Mouse (Mus musculus) CH12.LX (cell line): ENCODE measurements around the gene Gm45837. TPM values are rescaled to one million over a fixed set of nuclear protein-coding genes. Genes with fewer than 3 reads are reported as not detected.
A peak's percentile ranks its signal among the peaks of the same experiment; 100 is the strongest.

Experiments
- DNase-seq: peaks from one replicate; pipeline ENCODE4 v3.0.0-alpha.2; 2013; ENCODE audit errors: extremely low read depth
- H3K27ac ChIP-seq: 2 replicates; pipeline ENCODE4 v1.5.1; 2012; ENCODE audit warnings: low read depth, mild to moderate bottlenecking, control low read depth, moderate library complexity; ENCODE audit not compliant: insufficient read depth
- H3K27me3 ChIP-seq: replicated peaks from 2 replicates; pipeline ENCODE3; 2012; ENCODE audit warnings: inconsistent platforms
- H3K36me3 ChIP-seq, 2 experiments: replicated peaks in 1 of 2; 2 replicates each; pipeline versions ENCODE3 to v1.6.1; 2012; ENCODE audit warnings: inconsistent platforms in 1 of 2, low read length in 1 of 2, mild to moderate bottlenecking in 1 of 2, mixed read lengths in 1 of 2, moderate library complexity in 1 of 2; ENCODE audit not compliant: control insufficient read depth in 1 of 2, insufficient read depth in 1 of 2
- H3K4me1 ChIP-seq, 2 experiments: 2 replicates each; pipeline ENCODE4 v1.6.1; 2012; ENCODE audit warnings: inconsistent platforms in 1 of 2, moderate library complexity in 1 of 2; ENCODE audit not compliant: insufficient read depth in 2 of 2, control insufficient read depth in 1 of 2
- H3K4me2 ChIP-seq: 2 replicates; pipeline ENCODE4 v1.6.1; 2012; ENCODE audit warnings: low read depth, mild to moderate bottlenecking, control low read depth; ENCODE audit not compliant: poor library complexity, insufficient read depth, severe bottlenecking
- H3K4me3 ChIP-seq, 3 experiments: fragments of 150-350 bp in 1 of 3; sonication (generic) in 1 of 3; replicated peaks in 1 of 3; 2 replicates each; pipeline versions ENCODE3 to v1.5.1; 2011 to 2012; ENCODE audit warnings: low read depth in 2 of 3, low read length in 2 of 3, mild to moderate bottlenecking in 2 of 3, moderate library complexity in 2 of 3, control low read depth in 1 of 3, improper control_type of control experiment in 1 of 3, inconsistent platforms in 1 of 3, mixed read lengths in 1 of 3; ENCODE audit not compliant: poor library complexity in 1 of 3
- H3K79me2 ChIP-seq: replicated peaks from 2 replicates; pipeline ENCODE4 v1.6.1; 2012; ENCODE audit warnings: mild to moderate bottlenecking, moderate library complexity; ENCODE audit not compliant: control insufficient read depth, poor library complexity, insufficient read depth, severe bottlenecking; ENCODE audit errors: extremely low read depth
- H3K9ac ChIP-seq: 2 replicates; pipeline ENCODE4 v1.6.1; 2012; ENCODE audit warnings: low read depth, mild to moderate bottlenecking, control low read depth, moderate library complexity; ENCODE audit not compliant: insufficient read depth
- H3K9me3 ChIP-seq: replicated peaks from 2 replicates; pipeline ENCODE3; 2012; ENCODE audit warnings: low read length, inconsistent platforms, mixed read lengths
- BHLHE40 ChIP-seq: IDR thresholded peaks from 2 replicates; pipeline ENCODE4 v1.6.1; 2011; ENCODE audit warnings: mild to moderate bottlenecking, low read depth, low read length, improper control_type of control experiment
- CHD2 ChIP-seq: IDR thresholded peaks from 2 replicates; pipeline ENCODE4 v1.6.1; 2011; ENCODE audit warnings: low read length, improper control_type of control experiment
- CTCF ChIP-seq, 2 experiments: IDR thresholded peaks in 1 of 2; conservative IDR thresholded peaks in 1 of 2; 2 replicates each; pipeline ENCODE4 v1.5.1; 2011 to 2012; ENCODE audit warnings: low read depth in 2 of 2, low read length in 2 of 2, improper control_type of control experiment in 1 of 2, inconsistent platforms in 1 of 2, mild to moderate bottlenecking in 1 of 2, moderate library complexity in 1 of 2
- EP300 ChIP-seq: IDR thresholded peaks from 2 replicates; pipeline ENCODE4 v1.6.1; 2011; ENCODE audit warnings: low read length, improper control_type of control experiment
- ETS1 ChIP-seq: conservative IDR thresholded peaks from 2 replicates; pipeline ENCODE4 v1.6.1; 2012; ENCODE audit warnings: low read depth, mild to moderate bottlenecking, inconsistent platforms, low read length, improper control_type of control experiment, moderate library complexity
- HCFC1 ChIP-seq: IDR thresholded peaks from 2 replicates; pipeline ENCODE4 v1.6.1; 2012; ENCODE audit warnings: low read depth, mild to moderate bottlenecking, inconsistent platforms, low read length, improper control_type of control experiment
- IRF4 ChIP-seq: IDR thresholded peaks from 2 replicates; pipeline ENCODE4 v1.6.1; 2014; ENCODE audit warnings: low read depth, mild to moderate bottlenecking, inconsistent platforms, low read length, improper control_type of control experiment
- JUN ChIP-seq: IDR thresholded peaks from 2 replicates; pipeline ENCODE4 v1.6.1; 2011; ENCODE audit warnings: low read depth, mild to moderate bottlenecking, low read length, improper control_type of control experiment, moderate library complexity; ENCODE audit not compliant: insufficient read depth
- JUND ChIP-seq: conservative IDR thresholded peaks from 2 replicates; pipeline ENCODE4 v1.6.1; 2011; ENCODE audit warnings: low read depth, low read length, improper control_type of control experiment
- KAT2A ChIP-seq: IDR thresholded peaks from 2 replicates; pipeline ENCODE4 v1.6.1; 2012; ENCODE audit warnings: low read length, improper control_type of control experiment, inconsistent platforms; ENCODE audit not compliant: insufficient replicate concordance
- MAFK ChIP-seq: IDR thresholded peaks from 2 replicates; pipeline ENCODE4 v1.6.1; 2011; ENCODE audit warnings: low read length, improper control_type of control experiment; ENCODE audit not compliant: insufficient replicate concordance
- MAX ChIP-seq: IDR thresholded peaks from 2 replicates; pipeline ENCODE4 v1.6.1; 2011; ENCODE audit warnings: low read length, improper control_type of control experiment
- MAZ ChIP-seq: IDR thresholded peaks from 2 replicates; pipeline ENCODE4 v1.6.1; 2012; ENCODE audit warnings: low read depth, mild to moderate bottlenecking, inconsistent platforms, low read length, improper control_type of control experiment, moderate library complexity
- MEF2A ChIP-seq: IDR thresholded peaks from 2 replicates; pipeline ENCODE4 v1.6.1; 2014; ENCODE audit warnings: low read depth, mild to moderate bottlenecking, inconsistent platforms, low read length, improper control_type of control experiment, borderline replicate concordance
- MXI1 ChIP-seq: IDR thresholded peaks from 2 replicates; pipeline ENCODE4 v1.6.1; 2011; ENCODE audit warnings: mild to moderate bottlenecking, low read depth, low read length, improper control_type of control experiment
- MYC ChIP-seq: IDR thresholded peaks from 2 replicates; pipeline ENCODE4 v1.6.1; 2011; ENCODE audit warnings: low read depth, mild to moderate bottlenecking, improper control_type of control experiment, low read length
- NELFE ChIP-seq: IDR thresholded peaks from 2 replicates; pipeline ENCODE4 v1.6.1; 2011; ENCODE audit warnings: low read depth, low read length, improper control_type of control experiment
- NRF1 ChIP-seq: IDR thresholded peaks from 2 replicates; pipeline ENCODE4 v1.6.1; 2014; ENCODE audit warnings: low read depth, mild to moderate bottlenecking, inconsistent platforms, low read length, improper control_type of control experiment, moderate library complexity
- PAX5 ChIP-seq: IDR thresholded peaks from 2 replicates; pipeline ENCODE4 v1.6.1; 2012; ENCODE audit warnings: low read length, inconsistent platforms, mixed read lengths
- POLR2A ChIP-seq: IDR thresholded peaks from 2 replicates; pipeline ENCODE4 v1.6.1; 2011; ENCODE audit warnings: low read depth, mild to moderate bottlenecking, improper control_type of control experiment, low read length
- POLR2AphosphoS2 ChIP-seq: IDR thresholded peaks from 2 replicates; pipeline ENCODE4 v1.6.1; 2011; ENCODE audit warnings: low read depth, low read length, improper control_type of control experiment
- RAD21 ChIP-seq: IDR thresholded peaks from 2 replicates; pipeline ENCODE4 v1.6.1; 2011; ENCODE audit warnings: low read depth, mild to moderate bottlenecking, low read length, improper control_type of control experiment, moderate library complexity
- RCOR1 ChIP-seq: conservative IDR thresholded peaks from 2 replicates; pipeline ENCODE4 v1.6.1; 2012; ENCODE audit warnings: low read depth, mild to moderate bottlenecking, inconsistent platforms, low read length, improper control_type of control experiment
- SIN3A ChIP-seq: IDR thresholded peaks from 2 replicates; pipeline ENCODE4 v1.6.1; 2012; ENCODE audit warnings: low read length, improper control_type of control experiment, inconsistent platforms
- SMC3 ChIP-seq: IDR thresholded peaks from 2 replicates; pipeline ENCODE4 v1.6.1; 2011; ENCODE audit warnings: low read depth, low read length, improper control_type of control experiment
- TBP ChIP-seq: conservative IDR thresholded peaks from 2 replicates; pipeline ENCODE4 v1.6.1; 2011; ENCODE audit warnings: low read depth, low read length, improper control_type of control experiment
- TCF12 ChIP-seq: IDR thresholded peaks from 2 replicates; pipeline ENCODE4 v1.6.1; 2014; ENCODE audit warnings: low read depth, mild to moderate bottlenecking, inconsistent platforms, low read length, improper control_type of control experiment
- UBTF ChIP-seq: IDR thresholded peaks from 2 replicates; pipeline ENCODE4 v1.6.1; 2012; ENCODE audit warnings: low read depth, mild to moderate bottlenecking, inconsistent platforms, low read length, improper control_type of control experiment, moderate library complexity
- USF1 ChIP-seq: IDR thresholded peaks from 2 replicates; pipeline ENCODE4 v1.6.1; 2014; ENCODE audit warnings: low read depth, mild to moderate bottlenecking, inconsistent platforms, low read length, improper control_type of control experiment
- USF2 ChIP-seq: conservative IDR thresholded peaks from 2 replicates; pipeline ENCODE4 v1.6.1; 2011; ENCODE audit warnings: low read depth, low read length, improper control_type of control experiment
- ZC3H11A ChIP-seq: IDR thresholded peaks from 2 replicates; pipeline ENCODE4 v1.6.1; 2012; ENCODE audit warnings: low read depth, mild to moderate bottlenecking, inconsistent platforms, low read length, improper control_type of control experiment
- ZKSCAN1 ChIP-seq: IDR thresholded peaks from 2 replicates; pipeline ENCODE4 v1.6.1; 2012; ENCODE audit warnings: low read depth, inconsistent platforms, low read length, improper control_type of control experiment, borderline replicate concordance
- ZMIZ1 ChIP-seq: IDR thresholded peaks from 2 replicates; pipeline ENCODE4 v1.6.1; 2012; ENCODE audit warnings: low read depth, mild to moderate bottlenecking, inconsistent platforms, low read length, improper control_type of control experiment
- ZNF384 ChIP-seq: IDR thresholded peaks from 2 replicates; pipeline ENCODE4 v1.6.1; 2012; ENCODE audit warnings: low read depth, low read length, improper control_type of control experiment, inconsistent platforms
- dilution Hi-C: fragments of 300-500 bp; cut with MboI; formaldehyde crosslinking; loops from 2 replicates; pipeline ENCODE4 v1.14.3; 2020; ENCODE audit warnings: low sequenced_read_pairs; ENCODE audit not compliant: extremely low pct_unique_long_range_greater_than_20kb, extremely low pct_ligation_motif_present
- in situ Hi-C: fragments of 300-500 bp; cut with MboI; formaldehyde crosslinking; loops from 3 replicates; pipeline ENCODE4 v1.14.3; 2019; ENCODE audit warnings: low sequenced_read_pairs, low pct_ligation_motif_present, low pct_unique_long_range_greater_than_20kb, mixed read lengths
- polyA plus RNA-seq: library from polyadenylated mRNA; unstranded; fragments of >175 nt; gene quantifications from 2 replicates; pipeline ENCODE4 v1.2.1, GENCODE M21; 2012; ENCODE audit warnings: low read depth; ENCODE audit not compliant: insufficient read length
- total RNA-seq, 2 experiments: library from RNA; depleted of rRNA; stranded (reverse); fragments of 300-350 nt in 1 of 2; fragments of >200 nt in 1 of 2; gene quantifications; 2 replicates each; pipeline ENCODE4 v1.2.3; 2012 to 2014

Gene Gm45837
- total and polyA plus RNA-seq, 3 experiments = 0.04 to 0.84 TPM; not detected in 1

DNA sequence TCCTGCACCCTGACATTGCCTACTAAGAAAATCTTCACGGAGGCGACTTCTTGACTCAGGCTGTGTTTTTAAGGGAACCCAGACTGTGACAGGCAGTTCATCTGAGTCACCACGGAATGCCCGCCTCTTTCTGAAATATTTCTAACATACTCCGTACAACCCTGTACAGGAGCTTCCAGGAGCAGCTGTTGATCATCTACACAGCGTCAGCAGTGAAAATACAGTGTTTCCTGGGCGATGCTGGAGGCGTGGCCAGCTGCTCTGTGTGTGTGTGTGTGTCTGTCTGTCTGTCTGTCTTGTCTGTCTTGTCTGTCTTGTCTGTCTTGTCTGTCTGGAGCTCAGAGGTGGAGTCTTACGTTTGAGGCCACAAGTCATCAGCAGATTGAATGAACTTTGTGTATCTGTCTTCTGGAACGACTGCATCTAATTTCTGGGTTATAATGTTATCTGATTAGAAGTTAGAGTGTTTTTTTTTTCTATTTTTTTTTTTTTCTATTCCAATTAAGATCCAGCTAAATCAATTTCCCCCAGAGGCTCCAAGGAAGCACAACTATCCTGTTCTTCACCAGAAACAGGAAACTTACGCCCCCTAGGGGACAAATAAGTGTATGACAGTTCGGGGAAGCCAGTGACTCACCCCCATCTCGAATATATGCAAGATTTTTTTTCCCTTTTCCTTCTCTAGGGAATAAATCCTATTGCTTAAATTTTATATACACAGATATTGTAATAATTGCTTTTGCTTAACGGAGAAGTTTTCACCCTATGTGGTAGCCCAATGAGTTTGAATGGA is 127.7 kb downstream of the Gm45837 start:
- H3K4me1 ChIP-seq = peaks cover 0 to 10% of the 10 kb centered on the region in 2 experiments; a peak in 2 of 4 replicates
- in situ Hi-C loops (no loop called here), dilution Hi-C loops (no loop called here)
- H3K9ac ChIP-seq = peak overlapping the region; percentile 7; the same call in 1 of the 2 replicates
- H3K36me3 ChIP-seq = no peaks in the 10 kb centered on the region
- H3K9me3 ChIP-seq = no peaks in the 10 kb centered on the region
- TF ChIP-seq HCFC1 = no peak
- TF ChIP-seq ZNF384 = peak; percentile 43; the same call in 1 of the 2 replicates
- no peak for TF ChIP-seq POLR2AphosphoS2
- TF ChIP-seq ZC3H11A = no peak
- TF ChIP-seq EP300 = no peak
- TF ChIP-seq ZKSCAN1 = no peak
- no peak for TF ChIP-seq MAFK
- no peak for TF ChIP-seq TBP
- no peak; the same call in 1 of the 2 replicates for TF ChIP-seq SIN3A
- TF ChIP-seq JUND = 0 out of 2 replicates have a peak, but pooled peaks have one; percentile 17
- TF ChIP-seq CHD2 = no peak
- TF ChIP-seq SMC3 = peak; percentile 11; the same call in 1 of the 2 replicates
- no peak for TF ChIP-seq ZMIZ1
- peak; percentile 43 for TF ChIP-seq RAD21
- TF ChIP-seq MYC = no peak
- TF ChIP-seq CTCF (conservative IDR thresholded peaks at IDR 0.05 in 1 of 2, IDR thresholded peaks at IDR 0.05 in 1 of 2; ENCODE audit: low read depth in 2 of 2, low read length in 2 of 2) = peak; percentile 74 to 86
- no peak for TF ChIP-seq NRF1
- no peak for TF ChIP-seq POLR2A
- TF ChIP-seq MEF2A = no peak
- no peak for TF ChIP-seq NELFE
- no peak for TF ChIP-seq JUN
- TF ChIP-seq UBTF = no peak
- no peak for TF ChIP-seq BHLHE40
- no peak for TF ChIP-seq KAT2A
- TF ChIP-seq USF2 = no peak
- TF ChIP-seq MAZ = no peak
- no peak for TF ChIP-seq MXI1
- TF ChIP-seq RCOR1 = no peak
- TF ChIP-seq PAX5 = no peak
- TF ChIP-seq TCF12 = no peak
- no peak for TF ChIP-seq ETS1
- TF ChIP-seq USF1 = no peak
- no peak for TF ChIP-seq IRF4
- peak; percentile 23; the same call in 1 of the 2 replicates for TF ChIP-seq MAX
- H3K79me2 ChIP-seq = no peaks in the 10 kb centered on the region
- H3K4me3 ChIP-seq = peak overlapping the region in 2 of 3 experiments; percentile 15 to 20
- no peak overlapping the region for H3K27ac ChIP-seq
- peak; percentile 52 for DNase-seq
- peaks cover 58% of the 10 kb centered on the region for H3K27me3 ChIP-seq
- H3K4me2 ChIP-seq = peak overlapping the region; percentile 96
